Mouse (Mus musculus): ENCODE results near the gene Slamf1.

Gene Slamf1

GRCm38 (mm10) chr1:171766898-171767297 is at the start of gene Slamf1:
Gene Slamf1, plus strand, starts transcription at chr1:171767127.
- no peak for DNase-seq

GRCm38 (mm10) chr1:171731195-171731594 is 35.7 kb upstream of the Slamf1 start:
- no peak for DNase-seq

GRCm38 (mm10) chr1:171734898-171735297 is 32.0 kb upstream of the Slamf1 start:
- DNase-seq, result no peak

- DNase-seq, result no peak
Measured at GRCm38 (mm10) chr1:171748127-171748969, 18.6 kb upstream of the Slamf1 start.

- DNase-seq, result no peak
Measured at GRCm38 (mm10) chr1:171761853-171762448, 5.0 kb upstream of the Slamf1 start.

- DNase-seq, result no peak
Measured at GRCm38 (mm10) chr1:171770996-171771395, 4.1 kb downstream of the Slamf1 start.

GRCm38 (mm10) chr1:171772121-171772735 is 5.3 kb downstream of the Slamf1 start:
- DNase-seq, result no peak

GRCm38 (mm10) chr1:171773232-171773989 is 6.5 kb downstream of the Slamf1 start:
- DNase-seq, result no peak

GRCm38 (mm10) chr1:171774266-171774665 is 7.3 kb downstream of the Slamf1 start:
- no peak for DNase-seq

GRCm38 (mm10) chr1:171774678-171775077 is 7.8 kb downstream of the Slamf1 start:
- DNase-seq, result no peak

GRCm38 (mm10) chr1:171775781-171776180 is 8.9 kb downstream of the Slamf1 start:
- no peak for DNase-seq

- no peak for DNase-seq
Measured at GRCm38 (mm10) chr1:171777026-171777425, 10.1 kb downstream of the Slamf1 start.

GRCm38 (mm10) chr1:171782287-171782915 is 15.5 kb downstream of the Slamf1 start:
- DNase-seq, result no peak

GRCm38 (mm10) chr1:171785871-171786270 is 18.9 kb downstream of the Slamf1 start:
- no peak for DNase-seq

GRCm38 (mm10) chr1:171787281-171788015 is 20.5 kb downstream of the Slamf1 start:
- no peak for DNase-seq

GRCm38 (mm10) chr1:171788461-171789283 is 21.7 kb downstream of the Slamf1 start:
- DNase-seq, result no peak

GRCm38 (mm10) chr1:171789407-171789806 is 22.5 kb downstream of the Slamf1 start:
- DNase-seq, result no peak

- DNase-seq, result no peak
Measured at GRCm38 (mm10) chr1:171791491-171791890, 24.6 kb downstream of the Slamf1 start.

GRCm38 (mm10) chr1:171796185-171796584 is 29.3 kb downstream of the Slamf1 start:
- no peak for DNase-seq

- DNase-seq, result no peak
Measured at GRCm38 (mm10) chr1:171797840-171798239, 30.9 kb downstream of the Slamf1 start.

- no peak for DNase-seq
Measured at GRCm38 (mm10) chr1:171799648-171800047, 32.7 kb downstream of the Slamf1 start.

Measured in cerebellum, postnatal 25 days (tissue).